Mouse (Mus musculus): ENCODE measurements around the gene Tubgcp4. TPM values are rescaled to one million over a fixed set of nuclear protein-coding genes. Genes with fewer than 3 reads are reported as not detected.

The Tubgcp4 gene
- polyA plus RNA-seq, 1 experiment from 2014 or later = 58.0 TPM

- Histone ChIP-seq H3K4me3 (ENCODE audit: low read depth, low read length) (no peak overlapping the region), H3K9ac (no peak overlapping the region), H3K36me3 (ENCODE audit: insufficient read depth) (peaks cover 79% of the 10 kb centered on the region), H3K27ac (ENCODE audit: low read depth) (no peak overlapping the region), H3K4me1 (ENCODE audit: insufficient read depth) (no peaks in the 10 kb centered on the region), H3K27me3 (ENCODE audit: insufficient read depth, low read length) (no peaks in the 10 kb centered on the region), H3K9me3 (ENCODE audit: low read depth, low read length) (no peaks in the 10 kb centered on the region), H3K4me2 (no peak overlapping the region)
- WGBS = 84% methylated on average over 4 of the region's 4 CpGs
- no peak for TF ChIP-seq CTCF (IDR thresholded peaks at IDR 0.05; ENCODE audit: low read depth)
- DNase-seq = no peak
- no peak for ATAC-seq (ENCODE audit: insufficient read depth)
Observed at GRCm38 (mm10) chr2:121239426-121239825, 69.0 kb downstream of the Tubgcp4 start.

- H3K36me3 ChIP-seq (ENCODE audit: insufficient read depth) = peaks cover 85% of the 10 kb centered on the region
- H3K27me3 ChIP-seq (ENCODE audit: insufficient read depth, low read length) = no peaks in the 10 kb centered on the region
- H3K27ac ChIP-seq (ENCODE audit: low read depth) = no peak overlapping the region
- no peak overlapping the region for H3K9ac ChIP-seq
- no peaks in the 10 kb centered on the region for H3K4me1 ChIP-seq (ENCODE audit: insufficient read depth)
- no peak overlapping the region for H3K4me3 ChIP-seq (ENCODE audit: low read depth, low read length)
- ATAC-seq (ENCODE audit: insufficient read depth) (no peak), DNase-seq (no peak)
- no peaks in the 10 kb centered on the region for H3K9me3 ChIP-seq (ENCODE audit: low read depth, low read length)
- no peak for TF ChIP-seq CTCF (IDR thresholded peaks at IDR 0.05; ENCODE audit: low read depth)
- no peak overlapping the region for H3K4me2 ChIP-seq
- WGBS = 92% methylated on average over 5 of the region's 5 CpGs
Observed at GRCm38 (mm10) chr2:121244099-121244498, 73.6 kb downstream of the Tubgcp4 start.

Other genes with a start within 250 kb of the Tubgcp4 start
- gene Ubr1, start 199.9 kb upstream of the Tubgcp4 start, polyA plus RNA-seq (2014; fragmentation: Nextera tagmentation; extraction: Ambion mirVana) = 26.5 and 30.0 TPM in 2 replicates
- 4.1 and 4.9 TPM in 2 replicates for gene Tmem62, start 193.6 kb upstream of the Tubgcp4 start, polyA plus RNA-seq (2014; fragmentation: Nextera tagmentation; extraction: Ambion mirVana)
- 32.9 and 36.1 TPM in 2 replicates for gene Ccndbp1, start 162.3 kb upstream of the Tubgcp4 start, polyA plus RNA-seq (2014; fragmentation: Nextera tagmentation; extraction: Ambion mirVana)
- gene Epb42, start 133.6 kb upstream of the Tubgcp4 start, polyA plus RNA-seq (2014; fragmentation: Nextera tagmentation; extraction: Ambion mirVana) = 0.72 and 0.78 TPM in 2 replicates
- gene Tgm5, start 84.8 kb upstream of the Tubgcp4 start, polyA plus RNA-seq (2014; fragmentation: Nextera tagmentation; extraction: Ambion mirVana) = not detected in 2 replicates
- not detected in 2 replicates for gene Tgm7, start 60.9 kb upstream of the Tubgcp4 start, polyA plus RNA-seq (2014; fragmentation: Nextera tagmentation; extraction: Ambion mirVana)
- gene Adal, start 30.2 kb upstream of the Tubgcp4 start, polyA plus RNA-seq (2014; fragmentation: Nextera tagmentation; extraction: Ambion mirVana) = 18.8 and 21.4 TPM in 2 replicates
- gene Lcmt2, start 30.0 kb upstream of the Tubgcp4 start, polyA plus RNA-seq (2014; fragmentation: Nextera tagmentation; extraction: Ambion mirVana) = 21.6 and 21.8 TPM in 2 replicates
- 9.7 and 10.8 TPM in 2 replicates for gene Zscan29, start 471 bp downstream of the Tubgcp4 start, polyA plus RNA-seq (2014; fragmentation: Nextera tagmentation; extraction: Ambion mirVana)
- 55.5 and 73.6 TPM in 2 replicates for gene Trp53bp1, start 100.8 kb downstream of the Tubgcp4 start, polyA plus RNA-seq (2014; fragmentation: Nextera tagmentation; extraction: Ambion mirVana)
- 5.5 and 5.7 TPM in 2 replicates for gene Map1a, start 118.9 kb downstream of the Tubgcp4 start, polyA plus RNA-seq (2014; fragmentation: Nextera tagmentation; extraction: Ambion mirVana)
- gene Ppip5k1, start 184.7 kb downstream of the Tubgcp4 start, polyA plus RNA-seq (2014; fragmentation: Nextera tagmentation; extraction: Ambion mirVana) = 10.5 and 10.8 TPM in 2 replicates
- 0.75 and 1.4 TPM in 2 replicates for gene Ckmt1, start 187.1 kb downstream of the Tubgcp4 start, polyA plus RNA-seq (2014; fragmentation: Nextera tagmentation; extraction: Ambion mirVana)
- 0.24 TPM in 1 of 2 replicates, not detected in the other for gene Strc, start 216.5 kb downstream of the Tubgcp4 start, polyA plus RNA-seq (2014; fragmentation: Nextera tagmentation; extraction: Ambion mirVana)
- 628 and 649 TPM in 2 replicates for gene Pdia3, start 243.1 kb downstream of the Tubgcp4 start, polyA plus RNA-seq (2014; fragmentation: Nextera tagmentation; extraction: Ambion mirVana)
- gene Catsper2, start 243.1 kb downstream of the Tubgcp4 start, polyA plus RNA-seq (2014; fragmentation: Nextera tagmentation; extraction: Ambion mirVana) = 2.0 and 2.6 TPM in 2 replicates